Mouse (Mus musculus) brain, embryonic 14.5 days (tissue): ENCODE data around the gene Fat2.

Experiments used
- CTCF ChIP-seq: fragments of 200-500 bp; IDR thresholded peaks from 2 replicates; pipeline ENCODE4 v1.5.1; 2012; ENCODE audit warnings: inconsistent platforms, mild to moderate bottlenecking, moderate library complexity, borderline replicate concordance; ENCODE audit not compliant: insufficient read depth, insufficient read length; ENCODE audit errors: extremely low read depth
- POLR2A ChIP-seq: fragments of 200-500 bp; IDR thresholded peaks from 2 replicates; pipeline ENCODE4 v1.6.1; 2012; ENCODE audit warnings: mild to moderate bottlenecking, inconsistent platforms, borderline replicate concordance; ENCODE audit not compliant: poor library complexity, insufficient read depth, insufficient read length, severe bottlenecking; ENCODE audit errors: extremely low read depth

- TF ChIP-seq POLR2A (no peak), CTCF (no peak)
Observed at GRCm38 (mm10) chr11:55341961-55342371, 5.6 kb upstream of the Fat2 start.
